Mouse (Mus musculus) heart, adult 2 months (tissue): ENCODE data around the gene Fsip1.

Source experiments
- EP300 ChIP-seq: fragments of 200-500 bp; IDR thresholded peaks from 2 replicates; pipeline ENCODE4 v1.6.1; 2011; ENCODE audit warnings: low read depth, low read length, control low read depth; ENCODE audit not compliant: insufficient read depth
- POLR2A ChIP-seq: fragments of 200-500 bp; IDR thresholded peaks from 2 replicates; pipeline ENCODE4 v1.6.1; 2011; ENCODE audit warnings: mild to moderate bottlenecking, low read depth, low read length, control low read depth; ENCODE audit not compliant: insufficient read depth

- TF ChIP-seq EP300, result no peak
- TF ChIP-seq POLR2A, result no peak
These were observed 144.3 kb downstream of the Fsip1 start for GRCm38 (mm10) chr2:118112438-118112837.
